Mouse (Mus musculus): ENCODE results near the gene Slc40a1. TPM values are rescaled to one million over a fixed set of nuclear protein-coding genes. Genes with fewer than 3 reads are reported as not detected.

The Slc40a1 gene
- polyA plus RNA-seq, 1 experiment from 2014 or later = 65.5 TPM

DNA sequence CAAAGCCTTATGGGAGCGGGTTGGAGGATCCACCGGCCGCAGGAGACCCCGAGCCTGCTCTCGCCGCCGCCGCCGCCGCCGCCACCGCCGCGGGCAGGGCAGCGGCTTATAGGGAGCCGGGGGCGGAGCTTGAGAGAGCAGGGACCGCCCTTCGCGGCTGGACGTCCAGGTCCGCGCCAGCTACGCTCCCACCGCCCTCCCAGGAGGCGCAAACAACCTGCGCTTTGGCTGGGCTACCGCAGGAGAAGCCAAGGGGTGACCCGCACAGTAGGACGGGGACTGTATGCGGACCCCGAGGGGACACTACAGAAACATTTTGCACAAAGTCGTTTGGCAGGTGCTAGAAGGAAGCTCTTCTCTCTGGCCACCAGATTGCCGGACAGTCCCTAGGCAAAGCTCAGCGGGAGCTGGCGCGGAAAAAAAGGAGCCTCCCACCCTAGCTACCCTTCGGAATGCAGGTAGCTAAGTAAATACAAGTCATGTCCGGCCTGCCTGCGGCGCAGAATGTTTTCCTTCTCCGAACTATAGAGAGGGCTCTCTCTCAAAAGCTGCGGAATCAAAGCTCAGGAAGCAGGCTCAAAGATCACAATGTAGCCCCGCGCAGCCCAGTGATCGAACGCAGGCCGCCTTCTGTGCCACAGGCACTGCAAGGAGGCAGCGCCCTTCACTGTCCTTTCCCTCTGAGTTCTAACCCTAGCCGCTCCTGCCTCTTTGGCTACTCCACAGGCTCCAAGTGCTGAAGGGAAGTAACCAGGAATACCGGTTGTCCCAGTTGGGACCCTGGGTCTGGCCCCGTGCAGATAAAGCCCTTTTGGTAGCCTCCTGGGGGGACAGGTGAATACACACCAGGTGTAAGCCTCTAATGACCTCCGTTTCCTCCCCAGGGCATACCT is 577 bp downstream of the Slc40a1 start:
- peak; percentile 98 for ATAC-seq (ENCODE audit: low FRiP score, low TSS enrichment)

DNA sequence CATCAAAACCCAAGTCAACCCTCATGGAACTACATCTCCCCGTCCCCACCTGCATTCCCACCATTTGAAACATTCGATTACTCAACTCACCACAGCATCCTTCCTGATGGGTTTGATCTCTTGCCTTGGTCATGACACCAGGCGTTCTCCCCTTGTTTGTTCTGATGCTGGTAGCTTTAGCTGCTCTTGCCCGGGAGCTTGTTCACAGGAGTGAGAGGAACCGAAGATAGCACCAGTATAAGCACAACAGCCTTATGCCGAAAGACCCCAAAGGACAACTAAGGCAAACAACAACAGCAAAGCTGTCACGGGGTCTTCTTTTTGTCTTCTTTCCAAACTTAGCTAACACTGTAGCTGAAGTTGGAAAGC is 1.2 kb downstream of the Slc40a1 start:
- Histone ChIP-seq H3K9me3 (ENCODE audit: control insufficient read depth, low read length) (no peaks in the 10 kb centered on the region), H3K4me2 (replicated peaks; ENCODE audit: low read depth) (peak overlapping the region; percentile 86), H3K4me3 (ENCODE audit: low read depth, low read length) (peak overlapping the region; percentile 65), H3K27me3 (ENCODE audit: control insufficient read depth, insufficient read depth, low read length) (no peaks in the 10 kb centered on the region), H3K4me1 (replicated peaks; ENCODE audit: control insufficient read depth, insufficient read depth) (no peaks in the 10 kb centered on the region), H3K27ac (replicated peaks) (peak overlapping the region; percentile 75; the same call in 1 of the 2 replicates), H3K36me3 (ENCODE audit: control insufficient read depth, insufficient read depth, low read length) (no peaks in the 10 kb centered on the region), H3K9ac (ENCODE audit: low read length) (peak overlapping the region; percentile 57)
- no peak for TF ChIP-seq CTCF (IDR thresholded peaks at IDR 0.05; ENCODE audit: low read depth)
- TF ChIP-seq EP300 (optimal IDR thresholded peaks at IDR 0.05) = no peak
- ATAC-seq (ENCODE audit: low FRiP score, low TSS enrichment) = no peak; the same call in 1 of the 2 replicates
- no peak for DNase-seq (ENCODE audit: low spot score)
- WGBS = 5% methylated on average over 7 of the region's 7 CpGs

More for the DNA sequence above, 577 bp downstream of the Slc40a1 start:
- H3K4me2 ChIP-seq (replicated peaks; ENCODE audit: low read depth) = peak overlapping the region; percentile 86
- 1% methylated on average over 53 of the region's 53 CpGs for WGBS
- no peaks in the 10 kb centered on the region for H3K9me3 ChIP-seq (ENCODE audit: control insufficient read depth, low read length)
- no peaks in the 10 kb centered on the region for H3K4me1 ChIP-seq (replicated peaks; ENCODE audit: control insufficient read depth, insufficient read depth)
- TF ChIP-seq CTCF (IDR thresholded peaks at IDR 0.05; ENCODE audit: low read depth) (no peak), EP300 (optimal IDR thresholded peaks at IDR 0.05) (no peak)
- no peaks in the 10 kb centered on the region for H3K36me3 ChIP-seq (ENCODE audit: control insufficient read depth, insufficient read depth, low read length)
- no peaks in the 10 kb centered on the region for H3K27me3 ChIP-seq (ENCODE audit: control insufficient read depth, insufficient read depth, low read length)
- peak overlapping the region; percentile 65 for H3K4me3 ChIP-seq (ENCODE audit: low read depth, low read length)
- H3K9ac ChIP-seq (ENCODE audit: low read length) = peak overlapping the region; percentile 57
- DNase-seq (ENCODE audit: low spot score) = peak; percentile 91
- H3K27ac ChIP-seq (replicated peaks) = peak overlapping the region; percentile 75

DNA sequence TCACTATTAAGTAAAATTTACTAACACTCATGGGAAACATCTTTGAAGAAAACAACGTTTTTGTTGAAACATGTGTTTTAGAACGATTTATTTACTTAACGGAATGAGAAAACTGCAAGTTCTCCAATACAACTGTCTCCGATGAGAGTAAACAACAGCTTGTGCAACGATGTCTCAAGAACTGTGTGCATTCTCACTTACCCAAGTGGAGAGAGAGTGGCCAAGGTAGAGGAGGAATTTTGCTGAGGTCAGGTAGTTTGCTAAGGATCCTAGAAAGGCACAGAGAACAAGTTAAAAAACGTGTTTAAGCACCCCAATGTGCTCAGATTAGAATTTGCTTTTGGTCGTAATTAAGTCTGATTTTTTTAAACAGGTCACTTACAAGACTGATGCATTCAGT is 1.8 kb downstream of the Slc40a1 start:
- H3K9me3 ChIP-seq (ENCODE audit: control insufficient read depth, low read length) = no peaks in the 10 kb centered on the region
- no peaks in the 10 kb centered on the region for H3K4me1 ChIP-seq (replicated peaks; ENCODE audit: control insufficient read depth, insufficient read depth)
- peak overlapping the region; percentile 86 for H3K4me2 ChIP-seq (replicated peaks; ENCODE audit: low read depth)
- no peaks in the 10 kb centered on the region for H3K27me3 ChIP-seq (ENCODE audit: control insufficient read depth, insufficient read depth, low read length)
- ATAC-seq (ENCODE audit: low FRiP score, low TSS enrichment) (no peak), DNase-seq (ENCODE audit: low spot score) (no peak)
- H3K9ac ChIP-seq (ENCODE audit: low read length) = no peak overlapping the region
- 37% methylated on average over 7 of the region's 7 CpGs for WGBS
- H3K36me3 ChIP-seq (ENCODE audit: control insufficient read depth, insufficient read depth, low read length) = no peaks in the 10 kb centered on the region
- H3K27ac ChIP-seq (replicated peaks) = no peak overlapping the region
- H3K4me3 ChIP-seq (ENCODE audit: low read depth, low read length) = peak overlapping the region; percentile 65
- no peak for TF ChIP-seq CTCF (IDR thresholded peaks at IDR 0.05; ENCODE audit: low read depth)
- TF ChIP-seq EP300 (optimal IDR thresholded peaks at IDR 0.05) = no peak

DNA sequence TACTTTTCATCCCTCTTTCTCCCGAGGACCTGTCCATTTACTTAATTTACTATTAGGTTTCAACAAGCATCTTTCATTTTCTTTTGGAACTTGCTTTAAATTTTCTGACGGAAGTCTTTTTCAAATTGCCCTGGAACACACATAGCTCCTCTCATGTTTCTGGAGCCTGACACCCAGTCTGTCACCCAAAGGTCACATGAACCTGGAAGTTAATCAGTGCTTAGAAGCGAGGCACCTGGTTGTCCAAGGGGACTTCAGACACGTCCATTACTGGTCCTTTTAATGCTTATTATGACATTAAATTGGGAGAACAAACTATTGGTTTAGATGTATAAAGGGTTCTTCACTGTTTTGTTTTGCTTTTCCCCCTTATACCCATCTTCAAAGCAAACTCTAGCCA is 3.0 kb downstream of the Slc40a1 start:
- Histone ChIP-seq H3K27ac (replicated peaks) (no peak overlapping the region), H3K4me3 (ENCODE audit: low read depth, low read length) (no peak overlapping the region)
- WGBS = 63% methylated on average over 4 of the region's 4 CpGs

DNA sequence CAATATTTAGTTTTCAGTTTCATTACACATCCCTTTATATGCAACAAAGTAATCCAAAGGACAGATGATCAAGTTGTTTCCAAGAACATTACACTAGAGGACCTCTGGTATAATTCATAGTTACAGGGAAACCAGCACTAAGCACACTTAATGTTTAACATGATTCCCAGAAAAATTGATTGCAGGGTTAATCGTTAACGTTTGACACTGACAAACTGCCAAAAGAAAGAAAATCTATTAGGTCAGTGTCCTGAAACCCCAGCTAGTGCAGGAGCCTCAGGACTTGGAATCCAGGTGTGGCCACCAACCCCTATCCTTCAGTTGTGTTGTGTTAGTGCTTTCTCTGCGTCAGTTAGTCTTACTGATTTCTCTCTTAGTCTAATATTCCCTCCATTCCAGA is 5.6 kb downstream of the Slc40a1 start:
- Histone ChIP-seq H3K4me3 (ENCODE audit: low read depth, low read length) (no peak overlapping the region), H3K27ac (replicated peaks) (0 out of 2 replicates have a peak overlapping the region, but pooled peaks have one; percentile 20), H3K9me3 (ENCODE audit: control insufficient read depth, low read length) (no peaks in the 10 kb centered on the region), H3K4me2 (replicated peaks; ENCODE audit: low read depth) (no peak overlapping the region), H3K9ac (ENCODE audit: low read length) (no peak overlapping the region), H3K36me3 (ENCODE audit: control insufficient read depth, insufficient read depth, low read length) (no peaks in the 10 kb centered on the region), H3K27me3 (ENCODE audit: control insufficient read depth, insufficient read depth, low read length) (no peaks in the 10 kb centered on the region), H3K4me1 (replicated peaks; ENCODE audit: control insufficient read depth, insufficient read depth) (no peaks in the 10 kb centered on the region)
- ATAC-seq (ENCODE audit: low FRiP score, low TSS enrichment) = no peak
- TF ChIP-seq EP300 (optimal IDR thresholded peaks at IDR 0.05) = no peak
- no peak for TF ChIP-seq CTCF (IDR thresholded peaks at IDR 0.05; ENCODE audit: low read depth)
- 53% methylated on average over 3 of the region's 3 CpGs for WGBS
- no peak for DNase-seq (ENCODE audit: low spot score)

More for the DNA sequence above, 3.0 kb downstream of the Slc40a1 start:
- DNase-seq (ENCODE audit: low spot score) = no peak
- no peaks in the 10 kb centered on the region for H3K9me3 ChIP-seq (ENCODE audit: control insufficient read depth, low read length)
- H3K4me1 ChIP-seq (replicated peaks; ENCODE audit: control insufficient read depth, insufficient read depth) = no peaks in the 10 kb centered on the region
- ATAC-seq (ENCODE audit: low FRiP score, low TSS enrichment) = no peak
- no peaks in the 10 kb centered on the region for H3K27me3 ChIP-seq (ENCODE audit: control insufficient read depth, insufficient read depth, low read length)
- no peaks in the 10 kb centered on the region for H3K36me3 ChIP-seq (ENCODE audit: control insufficient read depth, insufficient read depth, low read length)
- H3K9ac ChIP-seq (ENCODE audit: low read length) = no peak overlapping the region
- no peak overlapping the region for H3K4me2 ChIP-seq (replicated peaks; ENCODE audit: low read depth)
- TF ChIP-seq EP300 (optimal IDR thresholded peaks at IDR 0.05) (no peak), CTCF (IDR thresholded peaks at IDR 0.05; ENCODE audit: low read depth) (no peak)

DNA sequence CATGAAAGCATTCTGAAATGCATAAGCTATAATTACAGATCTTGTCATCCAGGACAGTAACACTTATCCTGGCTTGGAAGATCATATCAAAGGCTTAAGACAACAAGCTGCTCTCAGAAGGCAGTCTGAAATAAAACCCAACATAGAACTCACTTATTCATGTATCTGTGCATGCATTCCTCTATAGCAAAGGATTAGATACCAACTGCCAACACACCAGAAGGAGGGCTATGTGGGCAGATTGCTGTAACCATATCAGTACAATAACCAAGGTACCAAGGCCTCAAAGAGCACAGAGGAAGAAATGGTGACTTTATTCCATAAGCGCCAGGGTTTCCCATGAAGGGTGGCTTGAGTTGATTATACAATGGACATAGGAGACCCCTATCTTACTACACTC is 6.6 kb downstream of the Slc40a1 start:
- DNase-seq (ENCODE audit: low spot score) = no peak
- H3K4me2 ChIP-seq (replicated peaks; ENCODE audit: low read depth) = no peak overlapping the region
- H3K27ac ChIP-seq (replicated peaks) = no peak overlapping the region
- WGBS = 94% methylated on average over 1 of the region's 1 CpGs
- H3K4me3 ChIP-seq (ENCODE audit: low read depth, low read length) = no peak overlapping the region
- H3K4me1 ChIP-seq (replicated peaks; ENCODE audit: control insufficient read depth, insufficient read depth) = no peaks in the 10 kb centered on the region
- H3K9ac ChIP-seq (ENCODE audit: low read length) = no peak overlapping the region
- H3K9me3 ChIP-seq (ENCODE audit: control insufficient read depth, low read length) = no peaks in the 10 kb centered on the region
- H3K36me3 ChIP-seq (ENCODE audit: control insufficient read depth, insufficient read depth, low read length) = no peaks in the 10 kb centered on the region
- H3K27me3 ChIP-seq (ENCODE audit: control insufficient read depth, insufficient read depth, low read length) = no peaks in the 10 kb centered on the region
- ATAC-seq (ENCODE audit: low FRiP score, low TSS enrichment) = no peak
- TF ChIP-seq EP300 (optimal IDR thresholded peaks at IDR 0.05) = no peak
- TF ChIP-seq CTCF (IDR thresholded peaks at IDR 0.05; ENCODE audit: low read depth) = no peak
